Mouse (Mus musculus) small intestine, adult 2 months (tissue): ENCODE measurements at regions not wholly inside any gene's neighbourhood (a gene's known extent, or its start where the extent isn't known, plus 50 kb on each side); places are given as distances from the start of the nearest gene placed in this dataset.

Experiments used
- CTCF ChIP-seq: fragments of 200-500 bp; IDR thresholded peaks from 2 replicates; pipeline ENCODE4 v1.5.1; 2012; ENCODE audit warnings: low read depth, mild to moderate bottlenecking, control low read depth, inconsistent platforms, low read length, moderate library complexity, mixed read lengths; ENCODE audit not compliant: insufficient replicate concordance, insufficient read length; ENCODE audit errors: extremely low read depth
- POLR2A ChIP-seq: fragments of 200-500 bp; IDR thresholded peaks from 2 replicates; pipeline ENCODE4 v1.6.1; 2012; ENCODE audit warnings: low read depth, mild to moderate bottlenecking, control low read depth, inconsistent platforms, low read length, moderate library complexity

- TF ChIP-seq POLR2A (no peak), CTCF (no peak)
Observed at GRCm38 (mm10) chr5:91801297-91801980, 161.4 kb downstream of the Rchy1 start.
